Mouse (Mus musculus) lung, postnatal 14 days (tissue): Measurements from ENCODE around the gene Golph3.

Experiments
- DNase-seq: peaks from one replicate; pipeline ENCODE4 v3.0.0; 2021

The Golph3 gene

GRCm38 (mm10) chr15:12388726-12389489 lies 67.7 kb downstream of the Golph3 start:
- no peak for DNase-seq

GRCm38 (mm10) chr15:12394758-12395157 lies 73.5 kb downstream of the Golph3 start:
- DNase-seq = no peak

GRCm38 (mm10) chr15:12397032-12397431 lies 75.8 kb downstream of the Golph3 start:
- DNase-seq = no peak
